Mouse (Mus musculus) midbrain, embryonic 16.5 days (tissue): Measurements from ENCODE around the gene Syne4. TPM values are rescaled to one million over a fixed set of nuclear protein-coding genes. Genes with fewer than 3 reads are reported as not detected.

Experiments used
- ATAC-seq: fragments of 200-750 bp; cut with Nextera tagmentation; 2 replicates; pipeline ENCODE4 v1.8.0; 2017; ENCODE audit warnings: moderate TSS enrichment
- H3K27ac ChIP-seq: fragments of 300-500 bp; sonication (generic); 2 replicates; pipeline ENCODE4 v1.5.1; 2014; ENCODE audit warnings: mild to moderate bottlenecking, low read length, mixed read lengths
- H3K27me3 ChIP-seq: fragments of 300-500 bp; sonication (generic); 2 replicates; pipeline ENCODE4 v1.6.1; 2014; ENCODE audit warnings: low read depth, low read length, mixed read lengths; ENCODE audit not compliant: control insufficient read depth, insufficient read depth
- H3K36me3 ChIP-seq: fragments of 300-500 bp; sonication (generic); 2 replicates; pipeline ENCODE4 v1.6.1; 2014; ENCODE audit warnings: mild to moderate bottlenecking, low read length, moderate library complexity, mixed read lengths; ENCODE audit not compliant: control insufficient read depth, insufficient read depth
- H3K4me1 ChIP-seq: fragments of 300-500 bp; sonication (generic); 2 replicates; pipeline ENCODE4 v1.6.1; 2014; ENCODE audit warnings: mild to moderate bottlenecking, low read length, mixed read lengths; ENCODE audit not compliant: control insufficient read depth, insufficient read depth
- H3K4me2 ChIP-seq: fragments of 300-500 bp; sonication (generic); 2 replicates; pipeline ENCODE4 v1.6.1; 2014; ENCODE audit warnings: mild to moderate bottlenecking, low read length, mixed read lengths
- H3K4me3 ChIP-seq: fragments of 300-500 bp; sonication (generic); 2 replicates; pipeline ENCODE4 v1.5.1; 2014; ENCODE audit warnings: low read depth, mild to moderate bottlenecking, low read length, moderate library complexity, mixed read lengths
- H3K9ac ChIP-seq: fragments of 300-500 bp; sonication (generic); 2 replicates; pipeline ENCODE4 v1.6.1; 2014; ENCODE audit warnings: low read depth, low read length, mixed read lengths
- H3K9me3 ChIP-seq: fragments of 300-500 bp; sonication (generic); replicated peaks from 2 replicates; pipeline ENCODE4 v1.6.1; 2014; ENCODE audit warnings: mild to moderate bottlenecking, low read length, mixed read lengths; ENCODE audit not compliant: control insufficient read depth, poor library complexity, severe bottlenecking
- WGBS: fragments of 180-500 bp; shearing (Covaris S2); extraction: QIAGEN DNeasy Blood & Tissue Kit; methylation state at CpG from one replicate; pipeline ENCODE4 v1.1.7; 2014; 5-methylcytosine and 5-hydroxymethylcytosine counted together
- polyA plus RNA-seq: library from polyadenylated mRNA; unstranded; fragments of >200 nt; fragmentation: Nextera tagmentation; extraction: Ambion mirVana; gene quantifications from 2 replicates; pipeline ENCODE4 v1.2.1, GENCODE M21; 2015

The Syne4 gene
- polyA plus RNA-seq, 1 experiment from 2014 or later = 16.0 TPM

- peak; percentile 70; the same call in 1 of the 2 replicates for ATAC-seq
- no peaks in the 10 kb centered on the region; the same call in 1 of the 2 replicates for H3K36me3 ChIP-seq
- peak overlapping the region; percentile 56 for H3K4me2 ChIP-seq
- H3K9ac ChIP-seq = peak overlapping the region; percentile 27; the same call in 1 of the 2 replicates
- H3K4me1 ChIP-seq = no peaks in the 10 kb centered on the region
- H3K27me3 ChIP-seq = peaks cover 33% of the 10 kb centered on the region
- H3K4me3 ChIP-seq = peak overlapping the region; percentile 25
- no peaks in the 10 kb centered on the region for H3K9me3 ChIP-seq
- H3K27ac ChIP-seq = no peak overlapping the region
- WGBS = 2% methylated on average over 30 of the region's 30 CpGs
Observed at GRCm38 (mm10) chr7:30347828-30348227, 33.2 kb downstream of the Syne4 start.

- H3K4me1 ChIP-seq = peaks cover 13% of the 10 kb centered on the region
- WGBS = 21% methylated on average over 6 of the region's 6 CpGs
- H3K9me3 ChIP-seq = no peaks in the 10 kb centered on the region
- no peak overlapping the region for H3K27ac ChIP-seq
- peaks cover 8% of the 10 kb centered on the region; the same call in 1 of the 2 replicates for H3K36me3 ChIP-seq
- no peak for ATAC-seq
- no peak overlapping the region for H3K4me2 ChIP-seq
- no peak overlapping the region for H3K4me3 ChIP-seq
- no peak overlapping the region for H3K9ac ChIP-seq
- H3K27me3 ChIP-seq = peaks cover 7% of the 10 kb centered on the region; the same call in 1 of the 2 replicates
Observed at GRCm38 (mm10) chr7:30353279-30353822, 38.7 kb downstream of the Syne4 start.

GRCm38 (mm10) chr7:30354059-30354458 is 39.5 kb downstream of the Syne4 start:
- Histone ChIP-seq H3K4me1 (peaks cover 20% of the 10 kb centered on the region), H3K36me3 (peaks cover 8% of the 10 kb centered on the region; the same call in 1 of the 2 replicates), H3K4me3 (no peak overlapping the region), H3K9me3 (no peaks in the 10 kb centered on the region), H3K27me3 (peaks cover 3% of the 10 kb centered on the region; the same call in 1 of the 2 replicates), H3K9ac (no peak overlapping the region), H3K27ac (no peak overlapping the region), H3K4me2 (no peak overlapping the region)
- 66% methylated on average over 4 of the region's 4 CpGs for WGBS
- ATAC-seq = peak; percentile 19; the same call in 1 of the 2 replicates

GRCm38 (mm10) chr7:30358378-30359186 is 44.0 kb downstream of the Syne4 start:
- H3K27ac ChIP-seq = no peak overlapping the region
- no peak overlapping the region for H3K9ac ChIP-seq
- H3K9me3 ChIP-seq = no peaks in the 10 kb centered on the region
- H3K36me3 ChIP-seq = peaks cover 23% of the 10 kb centered on the region
- no peak overlapping the region for H3K4me3 ChIP-seq
- no peaks in the 10 kb centered on the region for H3K27me3 ChIP-seq
- no peak overlapping the region; the same call in 1 of the 2 replicates for H3K4me2 ChIP-seq
- no peak for ATAC-seq
- H3K4me1 ChIP-seq = peaks cover 45% of the 10 kb centered on the region
- WGBS = 73% methylated on average over 7 of the region's 7 CpGs

- H3K9me3 ChIP-seq = no peaks in the 10 kb centered on the region
- H3K4me2 ChIP-seq = no peak overlapping the region
- H3K36me3 ChIP-seq = peaks cover 23% of the 10 kb centered on the region
- no peak for ATAC-seq
- H3K9ac ChIP-seq = no peak overlapping the region
- no peak overlapping the region for H3K4me3 ChIP-seq
- H3K4me1 ChIP-seq = peaks cover 47% of the 10 kb centered on the region
- H3K27me3 ChIP-seq = no peaks in the 10 kb centered on the region
- WGBS = 88% methylated on average over 31 of the region's 31 CpGs
- no peak overlapping the region for H3K27ac ChIP-seq
Observed at GRCm38 (mm10) chr7:30359276-30359865, 44.8 kb downstream of the Syne4 start.

- H3K9me3 ChIP-seq = no peaks in the 10 kb centered on the region
- H3K27ac ChIP-seq = no peak overlapping the region
- H3K4me2 ChIP-seq = no peak overlapping the region
- 91% methylated on average over 17 of the region's 17 CpGs for WGBS
- H3K36me3 ChIP-seq = peaks cover 23% of the 10 kb centered on the region
- no peak overlapping the region for H3K4me3 ChIP-seq
- no peak overlapping the region for H3K9ac ChIP-seq
- no peaks in the 10 kb centered on the region for H3K27me3 ChIP-seq
- ATAC-seq = no peak
- H3K4me1 ChIP-seq = peaks cover 47% of the 10 kb centered on the region
Observed at GRCm38 (mm10) chr7:30360028-30360427, 45.4 kb downstream of the Syne4 start.

- peak; percentile 70 for ATAC-seq
- Histone ChIP-seq H3K4me3 (peak within 1 kb of the TSS; percentile 77), H3K27me3 (no peaks in the 10 kb centered on the region), H3K9ac (peak within 1 kb of the TSS; percentile 96), H3K4me1 (peaks cover 41% of the 10 kb centered on the region), H3K4me2 (peak within 1 kb of the TSS; percentile 70), H3K27ac (peak within 1 kb of the TSS; percentile 62), H3K36me3 (peaks cover 15% of the 10 kb centered on the region), H3K9me3 (no peaks in the 10 kb centered on the region)
- WGBS = under 1% methylated on average over 36 of the region's 55 CpGs
Observed at GRCm38 (mm10) chr7:30362652-30363343, 48.2 kb downstream of the Syne4 start, which contains the start of gene Lrfn3. Gene Lrfn3, minus strand, starts transcription at chr7:30362772.

- H3K9me3 ChIP-seq = no peaks in the 10 kb centered on the region
- H3K27ac ChIP-seq = peak overlapping the region; percentile 62
- H3K4me1 ChIP-seq = peaks cover 36% of the 10 kb centered on the region
- H3K27me3 ChIP-seq = no peaks in the 10 kb centered on the region
- peak overlapping the region; percentile 70 for H3K4me2 ChIP-seq
- 65% methylated on average over 6 of the region's 6 CpGs for WGBS
- peak; percentile 61 for ATAC-seq
- H3K36me3 ChIP-seq = peaks cover 15% of the 10 kb centered on the region
- peak overlapping the region; percentile 96 for H3K9ac ChIP-seq
- H3K4me3 ChIP-seq = peak overlapping the region; percentile 77
Observed at GRCm38 (mm10) chr7:30363344-30363738, 48.7 kb downstream of the Syne4 start.
